Mouse (Mus musculus) liver, embryonic 13.5 days (tissue): ENCODE measurements around the gene Tent5d. TPM values are rescaled to one million over a fixed set of nuclear protein-coding genes. Genes with fewer than 3 reads are reported as not detected.

Experiments
- polyA plus RNA-seq: library from polyadenylated mRNA; unstranded; fragments of >200 nt; fragmentation: Nextera tagmentation; extraction: Ambion mirVana; gene quantifications from 2 replicates; pipeline ENCODE4 v1.2.1, GENCODE M21; 2015

The Tent5d gene
- polyA plus RNA-seq, 1 experiment from 2014 or later = not detected

Other genes with a start within 250 kb of the Tent5d start
- gene Tbx22, start 124.6 kb upstream of the Tent5d start, polyA plus RNA-seq = not detected in 2 replicates
- gene 2610002M06Rik, start 23.7 kb downstream of the Tent5d start, polyA plus RNA-seq = 9.6 and 12.5 TPM in 2 replicates
- not detected in 2 replicates for gene Gm732, start 155.9 kb downstream of the Tent5d start, polyA plus RNA-seq